Mouse (Mus musculus) layer of hippocampus, adult 18-20 months (tissue): ENCODE measurements at regions not wholly inside any gene's neighbourhood (a gene's known extent, or its start where the extent isn't known, plus 50 kb on each side); places are given as distances from the start of the nearest gene placed in this dataset.
A peak's percentile ranks its signal among the peaks of the same experiment; 100 is the strongest.
"Not testable (repeated sequence)": the region's sequence is repeated elsewhere in the genome, so short reads cannot be mapped to it uniquely, and the experiment has no call there.

Source experiments
- DNase-seq, 2 experiments: peaks; one replicate each; pipeline ENCODE4 v3.0.0; 2022; ENCODE audit warnings: low spot score in 2 of 2

GRCm38 (mm10) chr13:57055409-57056195 is 159.8 kb upstream of the Trpc7 start:
- peak; percentile 7 to 55 for DNase-seq

GRCm38 (mm10) chr13:57053361-57053760 is 157.6 kb upstream of the Trpc7 start:
- no peak for DNase-seq

GRCm38 (mm10) chr13:57046130-57046529 is 150.3 kb upstream of the Trpc7 start:
- DNase-seq = not testable (repeated sequence)

GRCm38 (mm10) chr13:57044455-57044854 is 148.7 kb upstream of the Trpc7 start:
- no peak for DNase-seq

- DNase-seq = no peak
Observed at GRCm38 (mm10) chr13:57043316-57043974, 147.7 kb upstream of the Trpc7 start.

DNA sequence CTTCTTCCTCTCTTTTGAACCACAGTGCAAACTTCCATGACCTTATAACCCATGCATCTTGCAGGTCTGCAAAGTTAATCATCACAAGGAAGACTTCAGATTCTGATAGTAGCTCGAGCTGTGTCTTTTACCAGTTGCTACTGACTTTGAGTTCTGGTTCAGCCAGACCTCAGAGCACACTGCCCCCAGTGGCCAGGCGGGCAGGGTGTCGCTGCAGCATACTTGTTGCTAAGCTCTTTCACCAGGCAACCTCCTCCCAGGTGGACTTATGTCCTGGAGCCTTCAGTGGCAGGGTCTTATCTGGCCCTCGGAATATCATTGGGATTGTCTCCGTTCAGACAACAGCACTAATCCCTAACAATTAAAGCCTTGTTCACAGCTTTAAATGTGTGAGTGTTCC is 146.7 kb upstream of the Trpc7 start:
- DNase-seq = no peak

GRCm38 (mm10) chr13:57032871-57033270 is 137.1 kb upstream of the Trpc7 start:
- DNase-seq = no peak

- peak; percentile 60 to 70 for DNase-seq
Observed at GRCm38 (mm10) chr13:57017553-57018341, 122.0 kb upstream of the Trpc7 start.

DNA sequence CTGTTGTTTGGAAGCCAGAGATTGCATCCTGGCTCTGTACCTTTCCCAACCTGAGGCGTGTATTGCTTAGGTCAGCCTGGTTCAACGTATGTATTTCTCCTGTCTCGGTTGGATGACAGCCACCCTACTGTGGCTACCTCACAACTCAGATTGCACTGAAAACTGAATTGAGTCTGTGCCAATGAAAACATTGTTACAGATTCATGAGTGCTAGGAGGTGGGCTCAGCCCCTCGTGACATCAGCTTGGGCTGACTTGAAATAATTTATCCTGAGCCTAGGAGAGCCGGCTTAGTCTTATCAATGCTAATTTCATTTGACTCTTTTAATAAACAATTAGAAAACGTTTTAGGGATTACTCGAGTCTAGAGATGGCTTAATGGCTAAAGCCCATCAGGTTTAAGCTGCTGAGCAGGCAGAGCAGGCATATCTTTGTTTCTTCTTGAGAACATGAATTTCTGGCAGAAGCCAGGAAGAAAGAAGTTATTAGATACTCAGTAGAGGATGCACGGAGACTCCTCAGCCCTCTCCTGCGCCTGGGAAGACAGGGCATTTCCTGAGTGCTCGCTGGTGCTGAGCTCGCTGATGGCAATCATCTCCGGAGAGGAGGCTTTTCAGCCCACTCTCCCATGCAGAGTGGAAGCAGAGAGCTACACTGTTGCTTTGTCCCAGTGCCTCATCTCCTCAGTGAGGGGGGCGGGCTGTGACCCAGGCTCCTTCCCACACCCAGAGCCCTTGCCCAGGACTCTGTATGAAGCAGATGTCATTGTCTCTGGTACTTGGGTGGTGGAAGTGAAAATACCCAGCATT is 120.9 kb upstream of the Trpc7 start:
- no peak for DNase-seq

DNA sequence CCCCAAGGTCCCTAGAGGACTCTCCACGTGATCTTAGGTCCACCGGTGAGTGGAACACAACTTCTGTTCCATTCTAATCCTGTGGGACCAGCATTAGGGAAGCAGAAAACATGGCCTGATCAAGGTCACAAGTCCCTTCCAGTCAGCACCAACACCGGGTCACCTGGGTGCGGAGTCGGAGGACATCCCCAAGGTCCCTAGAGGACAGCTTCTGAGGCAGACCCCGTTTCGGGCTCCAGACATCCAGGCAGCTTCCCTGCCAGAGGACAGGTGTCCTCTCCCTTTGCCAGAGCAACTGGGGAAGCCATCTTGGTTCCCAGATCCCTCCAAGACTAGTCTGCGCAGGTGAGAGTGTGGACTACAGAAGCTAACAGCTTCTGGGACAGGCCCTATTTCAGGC is 111.4 kb upstream of the Trpc7 start:
- DNase-seq = not testable (repeated sequence)

- no peak for DNase-seq
Observed at GRCm38 (mm10) chr13:57003565-57004132, 107.9 kb upstream of the Trpc7 start.

GRCm38 (mm10) chr13:56992022-56992421 is 96.2 kb upstream of the Trpc7 start:
- no peak for DNase-seq

GRCm38 (mm10) chr13:56974063-56974462 is 78.3 kb upstream of the Trpc7 start:
- DNase-seq = no peak

DNA sequence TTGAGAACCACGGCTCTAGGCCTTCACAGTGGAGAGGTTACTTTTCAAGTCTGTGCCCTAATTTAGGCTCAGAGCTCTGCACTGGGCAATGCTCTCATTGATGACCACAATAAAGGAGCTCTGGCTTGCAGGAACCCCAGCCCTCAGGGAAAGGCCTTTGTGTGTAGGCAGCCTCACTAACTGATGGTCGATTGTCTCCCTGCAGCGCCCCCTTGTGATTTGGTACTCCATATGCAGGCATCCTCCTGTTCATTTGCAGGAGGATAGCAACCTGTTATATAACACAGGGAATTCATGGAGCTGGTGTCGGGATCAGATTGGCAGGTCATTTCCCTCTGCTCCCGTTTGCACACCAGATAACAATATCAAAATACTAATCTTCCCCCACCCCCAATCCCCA is 59.6 kb upstream of the Trpc7 start:
- DNase-seq = no peak

DNA sequence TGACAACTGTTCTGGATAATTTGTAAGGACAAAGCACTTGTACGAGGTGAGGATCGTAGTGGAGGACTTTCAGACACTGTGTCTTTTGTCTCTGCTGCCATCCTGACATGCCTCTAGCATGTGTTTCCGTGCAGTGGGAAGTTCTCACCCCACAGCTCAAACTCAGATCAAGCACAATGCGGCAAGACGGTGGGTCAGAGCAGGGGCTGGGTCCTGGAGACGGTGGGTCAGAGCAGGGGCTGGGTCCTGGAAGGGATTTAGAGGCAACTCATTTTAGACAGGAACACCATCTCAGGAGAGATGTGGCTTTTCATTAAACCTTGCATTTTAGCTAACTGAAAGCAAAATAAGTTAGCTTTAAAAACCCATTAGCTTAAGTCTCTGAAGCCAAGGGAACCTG is 52.3 kb upstream of the Trpc7 start:
- DNase-seq = no peak

- peak in 1 of 2 experiments; percentile 14 for DNase-seq
Observed at GRCm38 (mm10) chr13:56947266-56947665, 51.5 kb upstream of the Trpc7 start.
